Mouse (Mus musculus): ENCODE results near the gene Dusp2. TPM values are rescaled to one million over a fixed set of nuclear protein-coding genes. Genes with fewer than 3 reads are reported as not detected.

Dusp2 gene
- total and polyA plus RNA-seq, 2 experiments from 2014 or later: 5.1 to 6.8 TPM

GRCm38 (mm10) chr2:127375087-127375486, 39.1 kb downstream of the Dusp2 start:
- H3K4me1 ChIP-seq (ENCODE audit: control insufficient read depth, insufficient read depth): peaks cover 30% of the 10 kb centered on the region
- no peak for DNase-seq (ENCODE audit: low spot score)
- no peak overlapping the region for H3K9ac ChIP-seq (replicated peaks; ENCODE audit: low read depth, low read length)
- H3K36me3 ChIP-seq (replicated peaks; ENCODE audit: control insufficient read depth, insufficient read depth, low read length): no peaks in the 10 kb centered on the region
- no peak overlapping the region for H3K27ac ChIP-seq (ENCODE audit: low read depth)
- ATAC-seq (ENCODE audit: insufficient read depth, low read depth): no peak
- 26% methylated on average over 3 of the region's 3 CpGs for WGBS
- H3K4me2 ChIP-seq (ENCODE audit: low read depth, low read length): no peak overlapping the region
- TF ChIP-seq CTCF (IDR thresholded peaks at IDR 0.05; ENCODE audit: low read depth): no peak
- no peak overlapping the region for H3K4me3 ChIP-seq (ENCODE audit: low read depth, low read length)
- no peaks in the 10 kb centered on the region for H3K27me3 ChIP-seq (ENCODE audit: control insufficient read depth, insufficient read depth, low read length)
- no peaks in the 10 kb centered on the region for H3K9me3 ChIP-seq (replicated peaks; ENCODE audit: control insufficient read depth, low read length)

GRCm38 (mm10) chr2:127375759-127376341, 39.9 kb downstream of the Dusp2 start:
- TF ChIP-seq EP300 (IDR thresholded peaks at IDR 0.05; ENCODE audit: low read depth) (no peak), CTCF (IDR thresholded peaks at IDR 0.05; ENCODE audit: low read depth) (peak; percentile 38)
- Histone ChIP-seq H3K27ac (ENCODE audit: low read depth) (no peak overlapping the region), H3K4me2 (ENCODE audit: low read depth, low read length) (no peak overlapping the region), H3K9ac (replicated peaks; ENCODE audit: low read depth, low read length) (no peak overlapping the region), H3K36me3 (replicated peaks; ENCODE audit: control insufficient read depth, insufficient read depth, low read length) (no peaks in the 10 kb centered on the region), H3K4me1 (ENCODE audit: control insufficient read depth, insufficient read depth) (peaks cover 25% of the 10 kb centered on the region), H3K4me3 (ENCODE audit: low read depth, low read length) (no peak overlapping the region), H3K9me3 (replicated peaks; ENCODE audit: control insufficient read depth, low read length) (no peaks in the 10 kb centered on the region), H3K27me3 (ENCODE audit: control insufficient read depth, insufficient read depth, low read length) (no peaks in the 10 kb centered on the region)
- ATAC-seq (ENCODE audit: insufficient read depth, low read depth): peak; percentile 42; the same call in 1 of the 2 replicates
- DNase-seq (ENCODE audit: low spot score): no peak
- 37% methylated on average over 7 of the region's 7 CpGs for WGBS

DNA sequence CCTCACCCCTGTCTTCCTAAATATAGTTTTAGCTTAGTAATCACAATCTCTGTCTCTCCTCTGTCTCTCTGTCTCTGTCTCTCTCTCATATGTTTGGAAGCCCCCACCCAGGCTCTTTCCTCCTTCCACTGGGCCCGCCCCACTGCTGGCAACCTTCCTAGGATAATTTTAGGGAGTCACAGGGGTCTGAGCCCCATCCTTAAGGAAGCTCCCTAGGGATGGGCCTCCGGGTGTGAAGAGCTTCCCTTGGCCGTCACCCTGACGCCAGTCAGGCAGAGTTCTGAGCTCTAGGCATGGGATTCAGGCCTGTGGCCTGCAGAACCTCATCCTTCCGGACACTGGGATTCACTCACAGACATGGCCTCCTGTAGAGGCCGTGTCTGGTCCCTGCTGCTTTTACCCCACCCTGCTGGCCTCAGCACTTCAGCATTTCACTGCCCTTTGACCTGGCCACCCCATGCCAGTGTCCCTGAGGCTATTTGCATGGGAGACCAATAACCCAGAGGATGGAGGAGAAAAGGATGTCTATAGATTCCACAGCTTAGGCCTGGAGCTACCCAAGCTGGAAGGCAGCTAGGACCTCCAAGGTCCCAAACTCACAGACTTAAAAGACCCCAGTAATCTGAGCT, 40.6 kb downstream of the Dusp2 start:
- no peak for TF ChIP-seq CTCF (IDR thresholded peaks at IDR 0.05; ENCODE audit: low read depth)
- TF ChIP-seq EP300 (IDR thresholded peaks at IDR 0.05; ENCODE audit: low read depth): no peak
- DNase-seq (ENCODE audit: low spot score) (no peak), ATAC-seq (ENCODE audit: insufficient read depth, low read depth) (no peak)
- no peak overlapping the region for H3K4me3 ChIP-seq (ENCODE audit: low read depth, low read length)
- no peak overlapping the region for H3K27ac ChIP-seq (ENCODE audit: low read depth)
- no peak overlapping the region for H3K9ac ChIP-seq (replicated peaks; ENCODE audit: low read depth, low read length)
- no peaks in the 10 kb centered on the region for H3K36me3 ChIP-seq (replicated peaks; ENCODE audit: control insufficient read depth, insufficient read depth, low read length)
- H3K4me1 ChIP-seq (ENCODE audit: control insufficient read depth, insufficient read depth): peaks cover 19% of the 10 kb centered on the region
- no peak overlapping the region for H3K4me2 ChIP-seq (ENCODE audit: low read depth, low read length)
- no peaks in the 10 kb centered on the region for H3K9me3 ChIP-seq (replicated peaks; ENCODE audit: control insufficient read depth, low read length)
- WGBS: 79% methylated on average over 6 of the region's 6 CpGs
- no peaks in the 10 kb centered on the region for H3K27me3 ChIP-seq (ENCODE audit: control insufficient read depth, insufficient read depth, low read length)

GRCm38 (mm10) chr2:127377942-127378610, 42.1 kb downstream of the Dusp2 start:
- no peak for ATAC-seq (ENCODE audit: insufficient read depth, low read depth)
- no peaks in the 10 kb centered on the region for H3K27me3 ChIP-seq (ENCODE audit: control insufficient read depth, insufficient read depth, low read length)
- no peaks in the 10 kb centered on the region for H3K36me3 ChIP-seq (replicated peaks; ENCODE audit: control insufficient read depth, insufficient read depth, low read length)
- H3K9ac ChIP-seq (replicated peaks; ENCODE audit: low read depth, low read length): no peak overlapping the region
- peaks cover 19% of the 10 kb centered on the region for H3K4me1 ChIP-seq (ENCODE audit: control insufficient read depth, insufficient read depth)
- H3K4me2 ChIP-seq (ENCODE audit: low read depth, low read length): no peak overlapping the region
- WGBS: 63% methylated on average over 7 of the region's 7 CpGs
- H3K4me3 ChIP-seq (ENCODE audit: low read depth, low read length): no peak overlapping the region
- no peak for DNase-seq (ENCODE audit: low spot score)
- no peaks in the 10 kb centered on the region for H3K9me3 ChIP-seq (replicated peaks; ENCODE audit: control insufficient read depth, low read length)
- TF ChIP-seq CTCF (IDR thresholded peaks at IDR 0.05; ENCODE audit: low read depth) (no peak), EP300 (IDR thresholded peaks at IDR 0.05; ENCODE audit: low read depth) (no peak)
- H3K27ac ChIP-seq (ENCODE audit: low read depth): no peak overlapping the region

DNA sequence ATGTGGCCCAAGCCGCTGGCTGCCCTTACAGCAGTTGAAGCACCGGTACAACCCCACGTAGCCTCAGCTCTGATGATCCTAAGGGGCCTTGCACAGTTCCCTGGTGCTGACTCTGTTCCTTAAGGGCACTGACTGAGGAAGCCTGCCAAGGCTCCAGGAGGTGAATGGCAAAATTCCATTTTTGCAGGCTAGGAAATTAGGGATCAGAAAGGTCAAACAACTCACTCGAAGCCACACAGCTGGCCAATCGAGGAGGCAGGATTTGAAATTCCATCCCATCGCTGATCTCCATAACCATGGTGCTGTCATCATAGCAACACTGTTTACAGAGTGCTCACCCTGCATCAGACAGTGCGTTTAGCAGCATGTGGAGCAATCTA, 42.6 kb downstream of the Dusp2 start:
- no peak for DNase-seq (ENCODE audit: low spot score)
- Histone ChIP-seq H3K4me2 (ENCODE audit: low read depth, low read length) (no peak overlapping the region), H3K4me1 (ENCODE audit: control insufficient read depth, insufficient read depth) (peaks cover 19% of the 10 kb centered on the region), H3K27me3 (ENCODE audit: control insufficient read depth, insufficient read depth, low read length) (no peaks in the 10 kb centered on the region), H3K36me3 (replicated peaks; ENCODE audit: control insufficient read depth, insufficient read depth, low read length) (no peaks in the 10 kb centered on the region), H3K9ac (replicated peaks; ENCODE audit: low read depth, low read length) (no peak overlapping the region), H3K4me3 (ENCODE audit: low read depth, low read length) (no peak overlapping the region), H3K9me3 (replicated peaks; ENCODE audit: control insufficient read depth, low read length) (no peaks in the 10 kb centered on the region), H3K27ac (ENCODE audit: low read depth) (peak overlapping the region; percentile 18; the same call in 1 of the 2 replicates)
- WGBS: 56% methylated on average over 7 of the region's 7 CpGs
- no peak for TF ChIP-seq CTCF (IDR thresholded peaks at IDR 0.05; ENCODE audit: low read depth)
- ATAC-seq (ENCODE audit: insufficient read depth, low read depth): 0 out of 2 replicates have a peak, but pooled peaks have one; percentile 22
